In the genomic region with DNA sequence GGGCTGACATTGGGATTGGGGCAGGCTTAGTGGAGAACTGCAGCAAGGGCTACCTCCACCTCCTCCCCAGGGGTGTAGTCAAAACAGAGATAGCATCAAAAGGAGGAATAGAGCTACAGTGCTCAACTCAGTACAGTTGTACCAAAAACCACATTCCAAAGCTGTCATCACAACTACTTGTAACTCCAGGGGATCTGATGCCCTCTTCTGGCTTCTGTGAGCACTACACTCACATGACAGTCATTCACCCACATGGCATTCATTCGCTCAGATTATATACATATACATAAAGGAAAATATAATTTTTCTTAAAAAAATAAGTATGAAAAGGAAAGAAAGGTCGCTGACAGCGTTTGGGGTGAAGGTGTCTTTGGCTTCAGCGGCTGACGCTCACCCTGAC, we compare ENCODE assay signal across 8 mouse cellular contexts. TPM values are rescaled to one million over a fixed set of nuclear protein-coding genes. Genes with fewer than 3 reads are reported as not detected.
A peak's percentile ranks its signal among the peaks of the same experiment; 100 is the strongest.
DNase-seq lines count a peak whose midpoint lies in the region; ATAC-seq and TF ChIP-seq lines count a peak whose summit lies in the region.
"Had no signal": no experiment of that assay in that cellular context is flagged by ENCODE, and none has a peak within 500 bp of the region (broad histone marks: within the 10 kb centered on the region; RNA-seq: fewer than 3 reads in every experiment).

No protein-coding gene starts in this region.

- TF ChIP-seq CTCF in liver, adult 2 months (IDR thresholded peaks at IDR 0.05; ENCODE audit: low read depth, low read length), result 0 out of 2 replicates have a peak, but pooled peaks have one; percentile 12
- TF ChIP-seq CTCF in liver, postnatal 0 days (IDR thresholded peaks at IDR 0.05; ENCODE audit: low read depth), result peak; percentile 65

- peak; percentile 24 for DNase-seq in liver, adult 2 months (ENCODE audit: extremely low read depth, low read depth, low spot score)
- no peak for DNase-seq in liver, embryonic 11.5 days (ENCODE audit: low spot score)
- peak; percentile 50 for DNase-seq in NIH3T3 (ENCODE audit: low read depth)
- DNase-seq in cerebellum, postnatal 10 days, result peak; percentile 70 to 79
- DNase-seq in heart, postnatal 4 days, result peak; percentile 54
- peak; percentile 38 for DNase-seq in liver, postnatal 0 days
- peak; percentile 17 to 19 for DNase-seq in thymus, postnatal 36 days

- 69% methylated on average over 5 of the region's 5 CpGs for WGBS in liver, adult 2 months
- WGBS in liver, embryonic 11.5 days, result 56% methylated on average over 5 of the region's 5 CpGs
- 66% methylated on average over 5 of the region's 5 CpGs for WGBS in liver, postnatal 0 days (ENCODE audit: insufficient replicate concordance)

- no peaks in the 10 kb centered on the region for H3K4me1 ChIP-seq in liver, adult 2 months (ENCODE audit: control insufficient read depth, insufficient read depth, low read length)
- no peaks in the 10 kb centered on the region for H3K4me1 ChIP-seq in liver, embryonic 11.5 days (replicated peaks; ENCODE audit: control insufficient read depth, insufficient read depth, low read length)
- no peaks in the 10 kb centered on the region for H3K4me1 ChIP-seq in liver, postnatal 0 days (ENCODE audit: insufficient read depth)

- H3K4me2 ChIP-seq in liver, embryonic 11.5 days, result no peak overlapping the region
- no peak overlapping the region for H3K4me2 ChIP-seq in liver, postnatal 0 days (ENCODE audit: low read depth, low read length)

- no peak for TF ChIP-seq EP300 in liver, postnatal 0 days (IDR thresholded peaks at IDR 0.05; ENCODE audit: low read depth)

- H3K79me2 ChIP-seq in liver, adult 2 months (ENCODE audit: control insufficient read depth, insufficient read depth, low read length), result no peaks in the 10 kb centered on the region

- no peak overlapping the region for H3K27ac ChIP-seq in liver, adult 2 months (replicated peaks; ENCODE audit: insufficient read depth, low read depth, low read length)
- H3K27ac ChIP-seq in liver, embryonic 11.5 days (ENCODE audit: low read depth, low read length), result no peak overlapping the region
- H3K27ac ChIP-seq in liver, postnatal 0 days (ENCODE audit: low read depth), result no peak overlapping the region

- H3K4me3 ChIP-seq in liver, adult 2 months (ENCODE audit: insufficient read depth, low read depth, low read length), result no peak overlapping the region
- H3K4me3 ChIP-seq in liver, embryonic 11.5 days (ENCODE audit: low read depth, low read length), result no peak overlapping the region
- no peak overlapping the region for H3K4me3 ChIP-seq in liver, postnatal 0 days (ENCODE audit: low read depth, low read length)
- H3K4me3 ChIP-seq: myocyte had no signal

- no peaks in the 10 kb centered on the region for H3K27me3 ChIP-seq in liver, adult 2 months (ENCODE audit: control insufficient read depth, insufficient read depth, low read length)
- no peaks in the 10 kb centered on the region for H3K27me3 ChIP-seq in liver, embryonic 11.5 days (replicated peaks; ENCODE audit: control insufficient read depth, insufficient read depth, low read length)
- no peaks in the 10 kb centered on the region for H3K27me3 ChIP-seq in liver, postnatal 0 days (ENCODE audit: insufficient read depth, low read length)

- no peak for TF ChIP-seq POLR2A in liver, adult 2 months (IDR thresholded peaks at IDR 0.05; ENCODE audit: extremely low read depth, insufficient read depth, low read length)

- no peak for ATAC-seq in liver, embryonic 11.5 days (replicated peaks; ENCODE audit: low FRiP score)
- ATAC-seq in liver, postnatal 0 days, result no peak

- no peaks in the 10 kb centered on the region for H3K36me3 ChIP-seq in liver, adult 2 months (ENCODE audit: control insufficient read depth, insufficient read depth, low read length)
- no peaks in the 10 kb centered on the region for H3K36me3 ChIP-seq in liver, embryonic 11.5 days (ENCODE audit: control insufficient read depth, insufficient read depth, low read length)
- H3K36me3 ChIP-seq in liver, postnatal 0 days (replicated peaks; ENCODE audit: insufficient read depth, low read length), result no peaks in the 10 kb centered on the region

- H3K9me3 ChIP-seq in liver, embryonic 11.5 days (ENCODE audit: control insufficient read depth, low read length), result no peaks in the 10 kb centered on the region
- H3K9me3 ChIP-seq in liver, postnatal 0 days (ENCODE audit: low read length), result no peaks in the 10 kb centered on the region

- H3K9ac ChIP-seq in liver, adult 2 months (ENCODE audit: low read depth, low read length), result no peak overlapping the region
- H3K9ac ChIP-seq in liver, embryonic 11.5 days (ENCODE audit: low read depth, low read length), result no peak overlapping the region
- no peak overlapping the region for H3K9ac ChIP-seq in liver, postnatal 0 days (replicated peaks)

RNA-seq across cellular contexts. Expression of a gene that starts 32.1 kb away (rescaled TPM):
- total RNA-seq in liver, adult 2 months (2014; rRNA removed), result not detected in 2 replicates
- polyA plus RNA-seq in liver, adult 2 months (2012; rRNA removed), result not detected in 2 replicates
- polyA plus RNA-seq in liver, embryonic 11.5 days (2014; fragmentation: Nextera tagmentation; extraction: Ambion mirVana), result 0.34 and 0.44 TPM in 2 replicates
- 1 to 10 TPM; 4.3 to 5.8 TPM for total RNA-seq in heart, postnatal 4 days (2021)
- not detected in 2 replicates for polyA plus RNA-seq in liver, postnatal 0 days (2015; fragmentation: Nextera tagmentation; extraction: Ambion mirVana)
- polyA plus RNA-seq: myocyte had no signal

RNA-seq across cellular contexts. Expression of a gene that starts 37.7 kb away (rescaled TPM):
- total RNA-seq in liver, adult 2 months (2014; rRNA removed), result 0.20 and 0.28 TPM in 2 replicates
- polyA plus RNA-seq in liver, adult 2 months (2012; rRNA removed), result 0.10 and 0.15 TPM in 2 replicates
- 0.32 TPM in 1 of 2 replicates, not detected in the other for polyA plus RNA-seq in liver, embryonic 11.5 days (2014; fragmentation: Nextera tagmentation; extraction: Ambion mirVana)
- not detected for total RNA-seq in heart, postnatal 4 days (2021)
- 1.3 TPM in 2 replicates for polyA plus RNA-seq in liver, postnatal 0 days (2015; fragmentation: Nextera tagmentation; extraction: Ambion mirVana)

RNA-seq across cellular contexts. Expression of a gene that starts 38.1 kb away (rescaled TPM):
- total RNA-seq in liver, adult 2 months (2014; rRNA removed), result 17.8 and 19.9 TPM in 2 replicates
- 26.4 and 26.8 TPM in 2 replicates for polyA plus RNA-seq in liver, adult 2 months (2012; rRNA removed)
- 29.2 and 30.8 TPM in 2 replicates for polyA plus RNA-seq in liver, embryonic 11.5 days (2014; fragmentation: Nextera tagmentation; extraction: Ambion mirVana)
- total RNA-seq in heart, postnatal 4 days (2021), result 10 to 100 TPM; 12.2 to 12.4 TPM
- polyA plus RNA-seq in liver, postnatal 0 days (2015; fragmentation: Nextera tagmentation; extraction: Ambion mirVana), result 33.0 and 37.0 TPM in 2 replicates

RNA-seq across cellular contexts. Expression of a gene that starts 45.0 kb away (rescaled TPM):
- total RNA-seq in liver, adult 2 months (2014; rRNA removed), result 5.4 and 5.9 TPM in 2 replicates
- 1.8 and 3.0 TPM in 2 replicates for polyA plus RNA-seq in liver, adult 2 months (2012; rRNA removed)
- polyA plus RNA-seq in liver, embryonic 11.5 days (2014; fragmentation: Nextera tagmentation; extraction: Ambion mirVana), result 1.6 and 3.7 TPM in 2 replicates
- total RNA-seq in heart, postnatal 4 days (2021), result 1 to 10 TPM in 1 of 2 experiments, under 1 TPM in 1; 0.99 to 1.4 TPM
- 2.4 and 2.9 TPM in 2 replicates for polyA plus RNA-seq in liver, postnatal 0 days (2015; fragmentation: Nextera tagmentation; extraction: Ambion mirVana)
